Mouse (Mus musculus) adrenal gland (tissue): Measurements from ENCODE around the gene 4930502E18Rik.
"Not testable (repeated sequence)": the region's sequence is repeated elsewhere in the genome, so short reads cannot be mapped to it uniquely, and the experiment has no call there.

Source experiments
- intact Hi-C: fragments of 180-260 bp; cut with DNase I; formaldehyde crosslinking; loops from one replicate; pipeline ENCODE4 v1.15.1; 2025
- long read RNA-seq, 2 experiments: library from polyadenylated mRNA; unstranded; transcript quantifications; one replicate each; pipeline ENCODE4 v2.0.0; 2020; ENCODE audit warnings: borderline replicate concordance in 1 of 2; ENCODE audit not compliant: insufficient replicate concordance in 1 of 2

Gene 4930502E18Rik
- long read RNA-seq, experiment 1, partial matches to known transcripts, result 0 of 1 reads
- long read RNA-seq, experiment 1, other reads (novel, unspliced or antisense), result 1 of 1 reads
- long read RNA-seq, experiment 2, result 0 reads

DNA sequence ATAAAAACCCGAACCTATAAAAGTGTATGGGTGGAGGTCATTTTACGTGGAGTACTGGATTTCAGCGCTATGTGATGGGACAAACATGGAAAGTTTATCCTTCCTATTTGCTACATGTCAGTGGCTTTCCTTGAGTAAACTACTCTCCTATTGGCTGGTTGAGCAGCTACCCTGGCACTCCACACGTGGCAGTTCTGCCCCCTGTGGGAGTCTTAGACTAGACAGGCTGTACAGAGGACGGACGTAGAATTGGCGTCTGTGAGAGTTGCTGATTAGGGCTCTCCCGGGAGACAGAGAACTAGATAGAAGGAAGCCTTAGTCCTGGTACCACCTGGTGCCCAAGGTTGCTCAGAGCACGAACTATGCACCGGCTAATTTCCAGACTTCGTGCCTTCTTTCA lies at the start of gene 4930502E18Rik:
Gene 4930502E18Rik (plus strand): TSS at position 231 of the 400 bp plus-strand sequence.
- intact Hi-C loops, result no loop called here

DNA sequence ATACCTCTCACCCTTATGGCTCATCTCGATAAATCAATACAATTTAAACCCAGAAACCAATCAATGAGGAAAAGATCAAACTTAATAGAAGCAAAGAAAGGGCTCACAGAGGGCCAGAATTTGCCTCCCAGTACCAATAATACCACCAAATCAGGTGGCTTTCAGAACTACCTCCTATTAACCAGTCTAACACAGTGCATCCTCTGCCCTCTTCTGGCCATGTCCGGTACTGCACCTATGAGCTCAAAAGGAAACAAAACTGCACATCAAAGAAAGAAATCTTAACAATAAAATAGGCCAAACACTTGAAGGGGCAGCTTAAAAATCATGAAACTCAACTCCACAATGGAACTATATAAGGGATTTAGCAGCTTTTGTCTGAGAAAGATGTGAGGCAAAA lies 47.7 kb upstream of the 4930502E18Rik start:
- intact Hi-C loops, result not testable (repeated sequence)

DNA sequence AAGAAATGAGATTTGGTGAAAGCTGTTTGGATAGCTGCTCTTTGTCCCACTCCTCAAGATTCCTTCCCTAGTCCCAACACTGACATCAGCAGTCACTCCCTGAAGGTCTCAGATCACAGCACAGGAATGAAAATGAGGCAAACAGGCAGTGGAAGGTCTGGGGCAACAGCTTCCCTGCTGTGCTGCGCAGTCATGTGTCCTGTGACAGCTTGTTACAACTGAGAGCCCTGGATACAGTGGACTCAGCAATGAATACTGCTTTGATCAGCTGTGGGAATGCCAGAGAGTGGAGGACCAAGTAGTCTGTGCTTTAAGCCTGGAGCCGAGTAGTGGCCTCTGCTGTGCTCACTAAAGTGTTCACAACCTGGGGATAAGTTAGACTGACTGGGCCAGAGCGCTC lies 42.0 kb upstream of the 4930502E18Rik start:
- intact Hi-C loops, result not testable (repeated sequence)

DNA sequence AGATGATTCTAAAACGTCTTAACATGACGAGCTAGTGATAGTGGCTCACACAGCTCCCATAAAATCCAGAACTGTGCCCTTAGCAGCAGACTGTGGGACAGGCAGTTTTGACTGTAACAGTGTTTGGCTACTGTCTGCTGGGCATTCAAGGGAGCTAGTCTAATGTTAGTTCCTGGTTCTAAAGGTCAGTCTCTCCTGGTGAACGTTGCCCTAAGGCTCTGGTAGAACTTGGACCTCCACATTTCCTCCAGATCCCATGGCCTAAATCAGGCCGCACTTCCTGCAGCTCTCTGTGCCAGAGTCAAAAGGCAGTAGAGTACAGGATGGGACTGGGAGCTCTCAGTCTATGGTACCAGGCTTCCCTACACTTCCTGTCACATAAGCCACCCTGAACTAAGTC lies 40.0 kb upstream of the 4930502E18Rik start:
- intact Hi-C loops, result not testable (repeated sequence)

DNA sequence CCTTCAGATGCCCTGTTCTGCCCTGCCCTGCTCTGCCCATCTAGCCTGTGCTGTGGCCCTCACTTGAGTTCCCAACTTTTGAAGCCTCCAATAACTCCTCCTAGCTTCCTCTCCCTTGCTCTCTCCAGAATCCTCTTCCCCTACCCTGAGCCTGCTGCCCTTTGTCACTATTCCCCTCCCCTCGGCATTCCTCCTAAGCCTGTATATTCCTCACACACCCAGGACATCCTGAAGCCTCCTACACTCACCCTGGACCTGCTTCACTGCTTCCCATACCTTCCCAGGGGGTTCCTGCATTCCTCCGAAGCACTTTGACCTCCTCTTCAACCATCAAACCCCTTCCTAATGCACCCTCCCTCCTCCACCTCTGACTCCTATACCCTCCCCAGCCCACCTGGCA lies 32.6 kb upstream of the 4930502E18Rik start:
- intact Hi-C loops, result no loop called here

DNA sequence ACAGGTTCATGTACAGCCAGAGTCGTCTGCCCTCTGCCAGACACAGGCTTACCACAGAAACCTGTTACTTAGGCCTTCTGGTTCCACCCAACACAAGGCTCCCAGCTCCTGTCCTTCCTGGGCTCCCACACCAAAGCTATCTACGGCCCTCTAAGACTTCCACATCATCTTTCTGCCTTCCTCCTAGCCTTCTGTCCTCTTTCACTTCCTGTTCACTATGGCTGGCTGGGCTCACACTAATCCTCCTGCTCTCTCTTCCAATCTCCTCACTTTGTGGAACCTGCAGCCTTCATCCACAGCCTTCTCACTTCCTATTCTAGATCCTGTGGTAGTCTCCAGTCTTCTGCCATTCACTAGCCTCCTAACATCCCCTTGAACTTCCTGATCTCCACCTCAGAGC lies 31.5 kb upstream of the 4930502E18Rik start:
- intact Hi-C loops, result no loop called here

DNA sequence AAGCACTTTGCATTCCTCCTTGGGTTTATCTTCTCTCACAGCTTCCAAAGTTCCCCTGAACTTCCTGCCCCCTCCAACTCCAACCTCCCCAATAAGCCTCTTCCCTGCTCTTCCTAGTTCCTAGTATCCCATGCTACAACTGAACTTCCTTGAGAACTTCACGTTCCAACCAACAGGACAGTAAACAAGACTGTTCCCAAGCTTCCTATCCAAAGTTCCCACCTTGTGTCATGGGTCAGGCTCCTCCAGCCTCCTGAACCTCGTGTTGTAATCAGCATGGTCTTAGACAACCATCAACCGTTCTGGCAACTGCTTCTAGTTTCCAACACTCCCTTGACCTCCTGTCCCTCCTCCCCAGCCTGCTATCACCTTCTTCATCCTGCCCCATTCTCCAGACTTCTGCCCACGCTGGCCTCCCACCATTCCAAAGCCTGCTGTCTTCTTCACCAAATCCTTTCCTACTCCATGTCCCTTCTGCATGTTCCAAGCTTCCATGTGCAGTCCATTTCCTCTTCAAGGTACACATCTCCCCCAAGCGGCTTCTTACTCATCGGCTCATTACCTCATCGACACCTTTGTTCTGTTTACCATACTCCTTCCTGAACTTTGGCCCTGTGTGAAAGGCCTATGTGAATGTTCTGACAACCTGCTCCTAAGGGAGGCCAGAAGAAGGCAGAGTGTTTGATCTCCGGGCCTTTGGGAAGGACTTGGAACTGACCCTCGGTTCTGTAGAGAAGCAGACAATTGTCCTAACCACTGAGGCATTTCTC lies 30.4 kb upstream of the 4930502E18Rik start:
- intact Hi-C loops, result no loop called here

DNA sequence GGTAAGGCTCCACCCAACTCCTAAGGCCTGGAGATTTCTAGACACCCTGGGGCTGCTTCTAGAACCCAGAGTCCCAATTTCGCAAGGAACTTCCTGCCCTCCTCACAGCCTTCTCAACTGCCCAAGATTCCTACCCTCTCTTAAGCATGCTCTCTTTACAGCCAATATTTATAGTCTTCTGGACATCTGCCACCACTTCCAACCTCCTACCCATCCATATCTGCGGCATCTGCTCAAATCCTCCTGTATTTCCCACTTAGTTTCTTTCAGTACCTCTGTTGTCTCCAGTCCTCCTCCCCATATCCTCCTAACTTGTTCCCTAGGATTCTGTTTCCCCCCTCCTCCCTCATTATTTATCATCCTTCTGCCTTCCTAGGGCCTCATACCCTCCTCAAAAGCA lies 25.4 kb upstream of the 4930502E18Rik start:
- intact Hi-C loops, result no loop called here

DNA sequence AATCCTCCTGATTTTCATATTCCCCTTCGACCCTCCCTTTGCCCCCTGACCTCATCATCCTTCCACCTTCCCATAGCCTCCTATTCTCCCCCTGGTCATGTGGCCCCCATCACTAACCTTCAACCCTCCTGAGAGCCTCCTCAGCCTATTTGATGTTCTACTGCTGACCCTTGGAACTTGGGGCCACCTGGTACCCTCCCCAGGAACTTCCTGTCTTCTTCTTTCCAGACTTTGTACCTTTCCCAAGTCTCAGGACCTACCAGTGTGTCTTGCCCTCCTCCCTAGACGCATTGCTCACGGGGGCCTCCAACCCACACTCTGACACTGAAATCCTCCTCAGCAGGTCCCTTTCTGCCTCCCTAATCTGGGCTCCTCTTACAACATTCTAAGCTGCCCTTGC lies 22.0 kb upstream of the 4930502E18Rik start:
- intact Hi-C loops, result no loop called here

DNA sequence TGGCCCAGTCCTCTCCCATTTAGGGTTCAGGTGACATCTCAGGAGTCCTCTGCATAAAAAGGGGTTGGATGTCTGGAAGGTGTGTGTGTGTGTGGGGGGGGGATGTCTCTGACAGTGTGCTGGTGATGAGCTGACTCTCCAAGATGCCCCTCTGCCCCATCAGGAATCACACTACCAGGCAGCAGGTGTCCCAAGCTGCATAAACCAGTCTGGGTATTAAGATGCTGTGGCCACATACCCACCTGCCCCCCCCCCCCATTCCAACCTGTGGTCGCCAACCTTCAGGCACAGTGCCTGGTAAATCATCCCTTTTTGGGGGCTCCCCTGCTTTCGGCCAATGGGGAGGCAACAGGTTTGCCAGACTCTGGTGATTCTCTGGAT lies 8.7 kb upstream of the 4930502E18Rik start:
- intact Hi-C loops, result no loop called here

DNA sequence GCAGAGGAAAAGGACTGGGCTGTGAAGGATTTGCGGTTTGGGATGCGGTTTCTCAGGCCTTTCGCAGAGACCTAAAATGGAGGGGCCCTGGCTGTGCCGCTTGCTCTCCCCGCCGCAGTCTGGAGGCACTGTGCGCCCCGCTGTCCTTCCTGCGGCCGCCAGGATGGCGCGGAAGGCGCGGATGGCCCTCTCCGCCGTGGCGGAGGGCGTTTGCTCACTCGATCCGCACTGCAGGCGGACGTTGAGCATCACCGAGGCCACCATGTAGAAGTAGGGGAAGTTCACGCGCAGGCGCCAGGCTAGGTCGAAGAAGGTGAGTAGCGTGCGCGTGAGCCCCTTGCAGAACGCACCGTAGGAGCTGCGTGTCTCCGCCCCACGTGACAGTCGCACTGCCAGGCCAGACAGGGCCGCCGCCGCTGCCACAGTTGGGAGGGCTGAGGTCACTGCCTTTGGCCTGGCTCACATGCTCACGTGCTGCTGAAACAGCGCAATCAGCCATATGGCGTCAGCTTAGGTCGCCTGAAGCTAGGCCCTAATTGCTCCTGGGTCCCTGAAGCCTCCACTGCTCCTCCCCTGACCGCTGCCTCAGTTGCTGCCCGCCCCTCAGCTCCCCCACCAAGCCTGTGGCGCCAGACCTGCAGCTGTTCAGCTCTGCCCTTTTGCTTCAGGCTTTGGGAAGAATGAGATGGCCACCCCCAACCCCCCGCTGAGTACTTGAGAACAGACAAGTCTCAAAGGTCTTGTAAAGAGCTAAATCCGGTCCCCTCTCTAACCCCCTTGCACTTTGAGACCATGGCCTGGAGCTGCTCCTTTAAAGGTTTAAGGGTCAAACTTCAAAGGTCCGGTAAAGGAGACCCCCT lies 8.1 kb upstream of the 4930502E18Rik start:
- intact Hi-C loops, result no loop called here

DNA sequence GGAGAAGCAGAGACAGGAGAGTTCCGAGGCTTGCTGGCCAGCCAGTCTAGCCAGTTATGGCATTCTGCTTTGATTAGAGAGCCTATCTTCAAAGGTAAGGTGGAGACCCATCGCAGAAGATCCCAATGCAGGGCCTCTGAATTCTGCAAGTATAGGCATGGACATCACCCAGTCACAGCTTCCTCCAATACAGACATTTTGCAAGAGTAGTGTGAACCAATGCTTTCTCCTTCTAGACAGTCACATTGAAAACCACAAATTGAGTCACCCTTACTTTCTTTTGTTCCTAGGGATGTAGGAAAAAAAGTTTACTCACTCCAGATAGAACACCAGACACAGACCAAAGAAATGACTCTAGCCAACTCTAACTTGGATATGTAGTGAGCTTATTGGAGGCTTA lies 4.3 kb downstream of the 4930502E18Rik start:
- intact Hi-C loops, result no loop called here

DNA sequence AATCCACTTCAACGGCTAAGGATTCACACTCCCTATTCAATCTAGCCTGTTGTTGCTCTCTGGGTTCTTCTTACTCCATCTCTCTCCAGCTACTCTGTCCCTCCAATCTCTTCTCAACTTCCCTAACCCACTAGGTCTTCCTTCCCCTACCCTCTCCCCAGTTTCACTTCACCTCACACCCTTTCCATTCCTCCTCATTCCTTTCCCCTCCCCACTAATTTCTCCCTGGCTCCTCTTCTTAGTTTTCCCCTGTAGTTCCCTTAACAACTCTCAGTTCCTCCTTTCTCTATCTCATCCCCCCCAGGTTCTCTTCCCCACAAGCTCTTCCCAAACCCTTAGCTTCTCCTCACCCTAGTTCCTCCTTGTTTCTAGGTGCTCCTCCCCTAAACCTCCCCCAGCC lies 28.2 kb downstream of the 4930502E18Rik start:
- intact Hi-C loops, result no loop called here

DNA sequence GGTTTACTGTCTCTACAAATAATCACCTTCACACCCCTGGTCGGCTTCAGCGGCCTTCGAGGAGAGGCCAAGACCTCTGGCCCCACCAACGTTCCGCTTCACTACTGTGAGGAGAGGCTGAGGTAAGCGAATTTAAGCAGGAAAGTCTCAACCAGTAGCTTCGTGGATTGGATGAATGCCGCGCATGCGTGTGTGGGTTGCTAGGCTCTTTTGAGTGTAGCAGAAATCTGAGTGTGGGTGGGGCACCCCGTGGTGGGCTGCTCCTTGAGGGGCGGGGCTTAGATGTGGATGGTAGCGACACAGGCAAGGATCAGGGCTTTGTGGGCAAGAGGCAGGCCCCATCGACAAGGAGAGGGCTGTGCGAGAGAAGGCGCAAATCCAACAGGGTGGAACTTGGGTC lies 33.1 kb downstream of the 4930502E18Rik start, which contains the start of gene 1700013H16Rik:
Gene 1700013H16Rik (minus strand): TSS at position 96 of the 400 bp plus-strand sequence.
- intact Hi-C loops, result no loop called here

DNA sequence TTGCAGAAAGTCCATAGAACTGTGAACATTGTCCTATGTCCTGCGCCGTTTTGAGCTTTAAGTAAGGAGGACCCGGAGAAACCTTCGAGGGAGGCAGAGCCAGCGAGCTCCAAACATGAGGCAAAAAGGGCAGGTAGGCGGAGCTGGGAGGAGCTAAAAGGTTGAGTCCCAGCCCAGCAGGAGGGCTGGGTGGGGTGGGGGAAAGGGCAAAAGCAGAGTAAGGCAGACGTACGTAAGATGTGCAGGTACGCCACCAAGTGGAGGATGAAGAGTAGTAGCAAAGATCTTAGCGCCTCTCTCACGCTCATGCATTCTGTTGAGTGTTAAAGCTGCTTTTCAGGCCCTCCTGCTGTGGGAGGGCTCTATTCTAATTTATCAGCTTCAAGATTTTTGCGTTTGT lies 51.6 kb downstream of the 4930502E18Rik start, which contains the start of gene Zfp36l3:
Gene Zfp36l3 (minus strand): TSS at position 119 of the 400 bp plus-strand sequence.
- intact Hi-C loops, result no loop called here
